Mouse (Mus musculus): ENCODE measurements at regions not wholly inside any gene's neighbourhood (a gene's known extent, or its start where the extent isn't known, plus 50 kb on each side); places are given as distances from the start of the nearest gene placed in this dataset.

DNA sequence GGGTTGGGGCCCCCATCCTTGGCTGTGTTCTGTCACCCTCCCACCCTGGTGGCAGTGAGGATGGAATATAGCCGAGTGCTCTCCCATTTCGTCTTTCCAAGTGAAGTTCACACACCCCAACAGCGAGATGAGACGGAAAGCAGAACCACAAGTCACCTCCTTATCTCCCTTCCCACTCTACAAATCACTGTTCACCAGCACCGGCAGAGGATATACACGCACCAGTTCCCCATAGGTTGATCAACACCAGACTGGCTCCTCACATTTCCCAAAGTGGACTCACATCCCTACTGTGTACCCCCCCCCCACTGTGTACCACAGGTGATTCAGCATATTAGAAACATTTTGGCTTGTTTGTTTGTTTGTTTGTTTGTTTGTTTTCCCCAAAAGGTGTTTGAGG is 272.7 kb upstream of the Spred2 start:
- 0 out of 2 replicates have a peak, but pooled peaks cover 3% of the 10 kb centered on the region for H3K4me1 ChIP-seq
- no peaks in the 10 kb centered on the region for H3K9me3 ChIP-seq
- no peaks in the 10 kb centered on the region for H3K36me3 ChIP-seq (replicated peaks)
- no peak overlapping the region for H3K27ac ChIP-seq
- no peaks in the 10 kb centered on the region for H3K27me3 ChIP-seq (ENCODE audit: poor library complexity, severe bottlenecking)
- no peak overlapping the region for H3K4me3 ChIP-seq
- DNase-seq (ENCODE audit: extremely low spot score, low spot score) = no peak
- WGBS = 98% methylated on average over 6 of the region's 6 CpGs

DNA sequence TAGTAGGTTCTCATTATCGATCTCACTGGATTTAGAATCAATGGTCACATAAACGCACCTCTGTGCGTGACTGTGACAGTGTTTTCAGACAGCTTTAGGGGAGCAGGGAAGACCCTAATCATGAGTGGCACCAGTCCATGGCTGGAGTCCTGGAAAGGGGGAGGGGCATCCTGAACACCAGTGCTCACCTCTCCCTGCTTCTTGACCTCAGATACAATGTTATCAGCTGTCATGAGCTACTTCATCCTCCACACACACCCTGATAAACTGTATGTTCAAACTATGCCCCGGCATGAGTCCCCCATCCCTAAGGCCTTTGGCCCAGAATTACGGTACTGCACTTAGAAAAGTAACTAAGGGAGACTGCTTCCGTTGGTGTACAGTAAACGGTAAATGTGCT is 272.2 kb upstream of the Spred2 start:
- H3K4me3 ChIP-seq = no peak overlapping the region
- H3K4me1 ChIP-seq = 0 out of 2 replicates have a peak, but pooled peaks cover 3% of the 10 kb centered on the region
- H3K36me3 ChIP-seq (replicated peaks) = no peaks in the 10 kb centered on the region
- no peaks in the 10 kb centered on the region for H3K27me3 ChIP-seq (ENCODE audit: poor library complexity, severe bottlenecking)
- WGBS = 95% methylated on average over 7 of the region's 7 CpGs
- DNase-seq (ENCODE audit: extremely low spot score, low spot score) = no peak
- no peaks in the 10 kb centered on the region for H3K9me3 ChIP-seq
- no peak overlapping the region for H3K27ac ChIP-seq

DNA sequence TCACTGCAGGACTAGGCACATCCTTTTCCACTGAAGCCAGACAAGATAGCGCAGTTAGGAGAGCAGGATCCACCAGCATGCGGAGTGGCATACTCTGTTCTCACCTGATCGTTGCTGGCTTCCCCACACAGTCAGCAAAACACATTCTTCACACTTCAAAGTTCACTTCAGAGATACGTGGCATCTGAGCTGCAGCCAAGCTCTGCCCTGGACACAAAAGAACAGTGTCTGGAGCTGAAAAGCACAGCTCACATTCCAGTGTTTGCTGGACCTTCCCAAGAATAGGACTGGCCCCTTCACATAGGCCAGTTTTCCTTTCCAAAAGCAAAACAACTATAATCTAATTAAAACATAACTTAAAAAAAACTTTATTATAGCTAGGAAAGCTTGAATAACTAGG is 264.7 kb upstream of the Spred2 start:
- DNase-seq (ENCODE audit: extremely low spot score, low spot score) = no peak
- Histone ChIP-seq H3K27me3 (ENCODE audit: poor library complexity, severe bottlenecking) (no peaks in the 10 kb centered on the region), H3K36me3 (replicated peaks) (no peaks in the 10 kb centered on the region), H3K27ac (no peak overlapping the region), H3K4me3 (no peak overlapping the region), H3K9me3 (no peaks in the 10 kb centered on the region), H3K4me1 (0 out of 2 replicates have a peak, but pooled peaks cover 3% of the 10 kb centered on the region)
- 78% methylated on average over 4 of the region's 4 CpGs for WGBS

DNA sequence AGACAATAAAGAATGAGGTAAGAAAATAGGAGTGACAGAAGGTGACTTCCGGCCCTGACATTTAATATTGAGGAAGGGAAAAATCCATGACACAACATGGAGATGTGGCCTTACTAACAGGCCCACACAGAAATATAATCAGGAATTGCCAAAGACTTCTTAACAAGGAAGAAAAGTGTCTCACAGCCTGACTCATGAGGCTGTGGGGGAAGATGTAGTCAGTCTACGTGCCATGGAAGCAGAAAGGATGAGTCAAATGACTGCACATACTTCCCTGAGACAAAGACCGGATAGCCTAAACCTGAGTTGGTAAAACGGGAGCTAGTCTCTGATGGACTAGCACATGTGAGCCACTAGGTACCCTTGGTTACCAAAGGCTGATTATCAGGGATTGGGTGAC is 257.4 kb upstream of the Spred2 start:
- no peaks in the 10 kb centered on the region for H3K9me3 ChIP-seq
- H3K27ac ChIP-seq = no peak overlapping the region
- no peaks in the 10 kb centered on the region for H3K4me1 ChIP-seq
- DNase-seq (ENCODE audit: extremely low spot score, low spot score) = no peak
- H3K4me3 ChIP-seq = no peak overlapping the region
- no peaks in the 10 kb centered on the region for H3K36me3 ChIP-seq (replicated peaks)
- WGBS = 90% methylated on average over 4 of the region's 4 CpGs
- no peaks in the 10 kb centered on the region for H3K27me3 ChIP-seq (ENCODE audit: poor library complexity, severe bottlenecking)

DNA sequence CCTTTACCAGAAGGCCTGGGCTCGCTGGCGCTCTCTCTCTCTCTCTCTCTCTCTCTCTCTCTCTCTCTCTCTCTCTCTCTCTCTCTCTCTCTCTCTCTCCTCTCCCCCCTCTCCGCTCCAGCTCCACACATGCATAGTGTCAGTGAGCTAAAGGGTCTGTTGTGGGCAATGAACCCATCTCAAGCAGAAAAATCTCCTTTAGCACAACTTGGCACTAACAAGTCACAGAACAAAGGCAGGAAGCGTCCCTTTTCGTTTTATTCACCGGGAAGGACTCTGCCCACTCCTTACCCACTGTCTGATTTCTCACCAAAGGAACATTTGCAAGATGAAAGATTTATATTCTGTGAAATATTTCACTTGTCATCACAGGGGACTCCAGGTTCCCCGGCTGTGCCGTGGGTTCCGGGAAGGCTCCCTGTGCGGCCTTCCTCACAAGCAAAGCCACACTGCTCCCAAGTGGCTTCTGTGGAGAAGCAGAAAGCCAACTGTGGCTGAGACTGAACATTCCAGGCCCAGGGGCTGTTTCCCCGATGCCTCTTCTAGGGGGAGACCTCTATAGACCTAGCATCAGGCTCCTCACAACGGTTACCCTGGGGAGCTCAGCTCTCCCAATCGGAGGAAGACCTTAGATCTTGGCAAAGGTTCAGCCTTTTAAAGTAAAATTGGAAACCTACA is 253.2 kb upstream of the Spred2 start:
- Histone ChIP-seq H3K27me3 (ENCODE audit: poor library complexity, severe bottlenecking) (no peaks in the 10 kb centered on the region), H3K36me3 (replicated peaks) (no peaks in the 10 kb centered on the region), H3K4me3 (no peak overlapping the region), H3K27ac (no peak overlapping the region), H3K9me3 (no peaks in the 10 kb centered on the region), H3K4me1 (peaks cover 3% of the 10 kb centered on the region)
- no peak for DNase-seq (ENCODE audit: extremely low spot score, low spot score)
- 74% methylated on average over 13 of the region's 13 CpGs for WGBS

DNA sequence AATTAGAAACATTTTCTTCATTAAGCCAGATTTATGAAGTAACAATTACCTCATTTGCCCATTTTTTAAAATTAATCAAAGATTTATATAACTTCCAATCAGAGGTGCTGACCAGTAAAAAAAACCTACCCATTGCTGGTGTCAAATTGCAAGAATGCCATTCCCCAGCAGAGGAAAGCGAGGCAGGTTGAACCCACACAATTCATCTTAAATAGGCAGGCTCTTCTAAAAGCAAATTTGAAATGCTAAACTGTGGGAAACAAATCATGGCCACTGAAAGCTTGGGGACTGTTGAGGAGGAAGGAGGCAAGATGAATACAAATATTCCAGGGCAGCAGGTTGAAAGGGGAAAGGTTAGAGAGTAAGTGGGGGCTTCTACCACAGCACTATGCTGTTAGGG is 251.2 kb upstream of the Spred2 start:
- no peak overlapping the region for H3K27ac ChIP-seq
- H3K36me3 ChIP-seq (replicated peaks) = no peaks in the 10 kb centered on the region
- 58% methylated on average over 1 of the region's 1 CpGs for WGBS
- H3K27me3 ChIP-seq (ENCODE audit: poor library complexity, severe bottlenecking) = no peaks in the 10 kb centered on the region
- H3K4me3 ChIP-seq = no peak overlapping the region
- DNase-seq (ENCODE audit: extremely low spot score, low spot score) = no peak
- H3K4me1 ChIP-seq = peaks cover 3% of the 10 kb centered on the region
- H3K9me3 ChIP-seq = no peaks in the 10 kb centered on the region

DNA sequence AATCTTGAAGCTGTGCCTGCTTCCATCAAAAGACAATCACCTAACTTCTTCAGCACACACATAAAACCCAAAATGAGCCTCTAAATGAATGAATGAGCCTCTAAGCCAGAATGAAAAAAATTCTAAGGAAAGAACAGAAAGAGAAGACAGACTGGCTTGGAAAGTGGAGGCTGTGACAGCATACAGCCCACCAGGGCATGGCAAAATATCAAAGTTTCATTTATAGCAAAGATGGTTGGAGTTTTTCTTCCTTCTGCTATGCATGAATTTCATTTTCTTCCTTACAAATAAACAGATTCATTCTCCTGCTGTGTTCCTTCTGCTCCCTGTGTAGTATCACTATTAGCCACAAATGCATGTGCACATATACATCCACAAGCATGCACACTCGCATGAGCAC is 247.7 kb upstream of the Spred2 start:
- no peaks in the 10 kb centered on the region for H3K9me3 ChIP-seq
- WGBS = 95% methylated on average over 1 of the region's 1 CpGs
- DNase-seq (ENCODE audit: extremely low spot score, low spot score) = no peak

DNA sequence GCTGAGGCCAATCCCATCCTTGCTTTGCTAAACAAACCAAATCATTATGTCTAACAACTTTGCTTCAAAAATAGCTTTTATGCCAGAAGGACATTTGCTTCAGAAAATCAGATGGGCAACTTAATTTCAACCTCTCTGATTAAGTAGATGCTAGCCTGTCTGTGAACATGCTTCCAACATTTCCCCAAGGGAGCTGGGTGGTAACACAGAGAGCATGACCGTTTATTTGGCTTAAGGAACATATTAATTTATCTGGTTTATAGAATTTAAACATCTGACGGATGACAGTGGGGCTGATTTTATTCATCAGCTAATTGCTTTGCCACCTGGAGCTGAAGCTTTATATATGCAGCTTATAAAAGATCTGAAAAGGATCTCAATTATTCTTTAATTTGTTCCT is 245.1 kb upstream of the Spred2 start:
- H3K27ac ChIP-seq = no peak overlapping the region
- H3K4me1 ChIP-seq = no peaks in the 10 kb centered on the region
- H3K4me3 ChIP-seq = no peak overlapping the region
- 88% methylated on average over 2 of the region's 2 CpGs for WGBS
- DNase-seq (ENCODE audit: extremely low spot score, low spot score) = no peak
- no peaks in the 10 kb centered on the region for H3K9me3 ChIP-seq
- H3K36me3 ChIP-seq (replicated peaks) = no peaks in the 10 kb centered on the region
- no peaks in the 10 kb centered on the region for H3K27me3 ChIP-seq (ENCODE audit: poor library complexity, severe bottlenecking)

More for the DNA sequence above, 247.7 kb upstream of the Spred2 start:
- no peak overlapping the region for H3K27ac ChIP-seq
- H3K4me3 ChIP-seq = no peak overlapping the region
- no peaks in the 10 kb centered on the region for H3K36me3 ChIP-seq (replicated peaks)
- no peaks in the 10 kb centered on the region for H3K27me3 ChIP-seq (ENCODE audit: poor library complexity, severe bottlenecking)
- H3K4me1 ChIP-seq = peaks cover 3% of the 10 kb centered on the region

DNA sequence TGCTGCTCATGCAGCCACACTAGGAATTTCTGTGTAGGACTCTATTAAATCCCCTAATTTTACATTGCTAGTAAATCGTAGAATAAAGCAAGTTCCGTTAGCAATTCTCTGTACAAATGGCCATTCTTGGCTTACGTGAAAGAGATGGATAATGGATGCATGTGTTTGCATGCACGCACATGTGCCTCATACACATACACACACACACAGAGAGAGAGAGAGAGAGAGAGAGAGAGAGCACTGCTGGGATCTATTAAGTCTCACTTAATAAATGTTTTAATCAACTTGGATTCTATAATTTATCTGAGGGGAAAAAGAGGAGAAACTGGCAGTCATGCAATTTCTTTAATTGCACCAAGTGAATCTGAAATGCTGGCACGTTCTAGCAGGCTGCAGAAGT is 244.5 kb upstream of the Spred2 start:
- no peaks in the 10 kb centered on the region for H3K27me3 ChIP-seq (ENCODE audit: poor library complexity, severe bottlenecking)
- H3K27ac ChIP-seq = no peak overlapping the region
- H3K9me3 ChIP-seq = no peaks in the 10 kb centered on the region
- H3K36me3 ChIP-seq (replicated peaks) = no peaks in the 10 kb centered on the region
- no peaks in the 10 kb centered on the region for H3K4me1 ChIP-seq
- WGBS = 92% methylated on average over 5 of the region's 5 CpGs
- H3K4me3 ChIP-seq = no peak overlapping the region
- DNase-seq (ENCODE audit: extremely low spot score, low spot score) = no peak

DNA sequence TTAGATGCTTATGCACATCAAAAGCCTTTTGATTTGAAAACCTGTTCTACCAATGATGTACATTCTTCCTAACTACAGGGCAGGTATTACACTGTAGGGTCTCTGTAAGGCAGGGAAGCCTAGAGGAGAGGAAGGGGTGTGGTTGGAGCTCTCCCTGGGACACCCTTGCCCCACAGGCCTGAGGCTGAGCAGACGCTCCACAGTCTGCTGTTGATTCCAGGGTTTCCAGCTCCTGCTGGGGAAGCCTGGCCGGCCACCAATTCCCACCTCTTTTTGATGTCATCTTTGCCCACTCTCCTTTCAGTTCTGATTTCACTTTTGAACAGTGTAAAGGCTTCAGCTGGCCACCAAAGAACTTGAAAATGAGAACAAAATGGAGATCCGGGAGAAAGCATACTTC is 223.0 kb upstream of the Spred2 start:
- no peak overlapping the region for H3K27ac ChIP-seq
- peaks cover 3% of the 10 kb centered on the region; the same call in 1 of the 2 replicates for H3K4me1 ChIP-seq
- DNase-seq (ENCODE audit: extremely low spot score, low spot score) = no peak
- H3K4me3 ChIP-seq = no peak overlapping the region
- H3K36me3 ChIP-seq (replicated peaks) = no peaks in the 10 kb centered on the region
- H3K27me3 ChIP-seq (ENCODE audit: poor library complexity, severe bottlenecking) = 0 out of 2 replicates have a peak, but pooled peaks cover 3% of the 10 kb centered on the region
- H3K9me3 ChIP-seq = no peaks in the 10 kb centered on the region
- 75% methylated on average over 3 of the region's 3 CpGs for WGBS

DNA sequence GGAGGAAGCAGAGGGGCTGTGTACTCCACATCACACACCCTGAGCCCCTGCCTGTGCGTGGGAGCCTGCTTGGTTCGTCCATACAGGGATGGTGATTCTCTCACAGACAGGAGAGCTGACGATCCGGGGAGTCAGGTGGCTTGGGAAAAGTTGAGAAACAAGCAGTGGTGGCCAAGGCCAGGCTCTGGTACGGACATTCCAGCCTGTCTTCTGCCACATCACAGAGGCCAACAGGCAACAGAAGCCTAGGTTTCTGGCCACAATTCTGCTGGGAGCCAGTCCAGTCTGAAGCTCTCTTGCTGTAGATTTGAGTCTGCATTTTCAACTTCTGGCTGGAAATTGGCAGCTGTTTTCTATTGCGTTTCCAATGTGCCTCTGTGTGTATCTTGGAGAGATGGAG is 215.4 kb upstream of the Spred2 start:
- no peak overlapping the region for H3K27ac ChIP-seq
- H3K9me3 ChIP-seq = no peaks in the 10 kb centered on the region
- H3K4me3 ChIP-seq = no peak overlapping the region
- no peaks in the 10 kb centered on the region for H3K36me3 ChIP-seq (replicated peaks)
- no peaks in the 10 kb centered on the region for H3K27me3 ChIP-seq (ENCODE audit: poor library complexity, severe bottlenecking)
- DNase-seq (ENCODE audit: extremely low spot score, low spot score) = no peak
- H3K4me1 ChIP-seq = peaks cover 10% of the 10 kb centered on the region
- 86% methylated on average over 6 of the region's 6 CpGs for WGBS

DNA sequence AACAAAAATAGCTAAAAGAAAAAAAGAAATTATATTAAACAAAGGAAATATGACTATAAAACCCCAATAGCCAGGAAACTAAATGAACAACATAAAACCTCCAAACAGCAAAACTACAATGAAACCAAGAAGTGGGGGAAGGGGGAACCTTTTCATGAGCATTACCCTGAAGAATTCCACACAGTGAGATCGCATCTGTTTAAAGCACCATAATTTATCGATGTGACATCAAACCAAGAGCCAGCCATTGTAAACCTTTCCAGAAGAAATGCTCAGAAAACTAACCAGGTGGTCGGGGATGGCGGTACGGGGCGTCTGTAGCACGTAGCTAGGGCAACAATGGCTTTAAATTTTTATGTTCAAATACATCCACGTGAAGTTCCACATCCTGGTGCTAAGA is 214.8 kb upstream of the Spred2 start:
- no peak overlapping the region for H3K4me3 ChIP-seq
- H3K27ac ChIP-seq = no peak overlapping the region
- DNase-seq (ENCODE audit: extremely low spot score, low spot score) = no peak
- H3K4me1 ChIP-seq = peaks cover 15% of the 10 kb centered on the region
- no peaks in the 10 kb centered on the region for H3K9me3 ChIP-seq
- 92% methylated on average over 8 of the region's 8 CpGs for WGBS
- H3K27me3 ChIP-seq (ENCODE audit: poor library complexity, severe bottlenecking) = no peaks in the 10 kb centered on the region
- H3K36me3 ChIP-seq (replicated peaks) = no peaks in the 10 kb centered on the region

DNA sequence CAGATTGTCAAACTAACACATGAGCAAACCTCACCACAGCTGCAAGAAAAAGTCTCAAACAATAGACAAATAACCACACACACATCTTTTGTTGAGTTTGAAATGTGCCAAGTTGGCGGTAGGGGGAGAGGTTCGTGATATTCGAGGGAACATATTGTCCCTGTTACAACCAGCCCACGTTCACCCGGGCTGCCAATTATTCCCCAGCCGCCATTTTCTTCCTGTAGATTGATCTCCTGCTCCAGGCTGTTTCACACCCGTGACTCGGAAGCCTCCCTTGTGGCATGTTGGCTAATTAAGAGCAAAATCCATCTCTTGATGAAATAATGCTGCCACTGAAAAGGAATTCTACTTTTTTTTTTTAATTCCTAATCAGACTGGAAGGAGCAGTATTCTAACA is 211.1 kb upstream of the Spred2 start:
- Histone ChIP-seq H3K4me3 (no peak overlapping the region), H3K9me3 (no peaks in the 10 kb centered on the region), H3K27ac (no peak overlapping the region), H3K36me3 (replicated peaks) (no peaks in the 10 kb centered on the region), H3K27me3 (ENCODE audit: poor library complexity, severe bottlenecking) (no peaks in the 10 kb centered on the region), H3K4me1 (peaks cover 14% of the 10 kb centered on the region)
- 68% methylated on average over 8 of the region's 8 CpGs for WGBS
- no peak for DNase-seq (ENCODE audit: extremely low spot score, low spot score)

DNA sequence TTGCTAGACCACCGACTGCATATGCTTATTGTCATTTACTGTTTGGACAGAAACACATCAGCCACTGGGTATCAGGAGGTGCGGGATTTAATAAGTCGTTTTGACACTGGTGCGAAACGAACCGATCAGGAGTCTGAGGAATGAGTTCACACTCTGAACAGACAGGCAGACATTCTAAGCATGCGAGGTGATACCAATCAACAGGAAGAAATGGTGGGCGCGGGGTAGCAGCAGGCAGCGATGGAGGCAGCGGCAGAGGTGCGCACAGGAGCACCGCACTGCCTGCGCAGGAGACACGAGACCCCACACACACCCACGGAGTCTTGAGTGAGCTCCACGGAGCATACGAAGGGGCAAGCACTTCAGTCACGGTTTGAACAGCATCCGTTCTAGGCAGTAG is 210.6 kb upstream of the Spred2 start:
- H3K4me3 ChIP-seq = no peak overlapping the region
- no peaks in the 10 kb centered on the region for H3K27me3 ChIP-seq (ENCODE audit: poor library complexity, severe bottlenecking)
- H3K36me3 ChIP-seq (replicated peaks) = no peaks in the 10 kb centered on the region
- no peak for DNase-seq (ENCODE audit: extremely low spot score, low spot score)
- H3K9me3 ChIP-seq = no peaks in the 10 kb centered on the region
- H3K27ac ChIP-seq = no peak overlapping the region
- peaks cover 14% of the 10 kb centered on the region for H3K4me1 ChIP-seq
- 82% methylated on average over 20 of the region's 20 CpGs for WGBS

Data from forebrain, embryonic 10.5 days (tissue).